27 mouse cellular contexts compared by ENCODE assay signal in genomic region chrX:99246704-99247103, GRCm38 (mm10).
DNase-seq lines count a peak whose midpoint lies in the region; ATAC-seq and TF ChIP-seq lines count a peak whose summit lies in the region.
"Had no signal": no experiment of that assay in that cellular context is flagged by ENCODE, and none has a peak within 500 bp of the region (broad histone marks: within the 10 kb centered on the region; RNA-seq: fewer than 3 reads in every experiment).

No protein-coding gene starts in this region.

- ATAC-seq in liver, postnatal 0 days, result no peak
- ATAC-seq: forebrain, embryonic 14.5 days; inflammation-experienced regulatory T-cells, adult 6 months; Patski had no signal

- no peak overlapping the region for H3K9ac ChIP-seq in liver, postnatal 0 days (replicated peaks)
- H3K9ac ChIP-seq: embryonic facial prominence, embryonic 12.5 days; heart, embryonic 13.5 days; hindbrain, embryonic 14.5 days; limb, embryonic 13.5 days; stomach, embryonic 15.5 days had no signal

- no peaks in the 10 kb centered on the region for H3K27me3 ChIP-seq in cerebellum, adult 2 months (ENCODE audit: control insufficient read depth, insufficient read depth, low read length)
- H3K27me3 ChIP-seq in liver, postnatal 0 days (ENCODE audit: insufficient read depth, low read length), result peaks cover 7% of the 10 kb centered on the region; the same call in 1 of the 2 replicates

- no peak overlapping the region for H3K4me2 ChIP-seq in liver, postnatal 0 days (ENCODE audit: low read depth, low read length)
- H3K4me2 ChIP-seq: embryonic facial prominence, embryonic 12.5 days; heart, embryonic 13.5 days; hindbrain, embryonic 14.5 days; limb, embryonic 13.5 days; liver, embryonic 11.5 days; midbrain, embryonic 11.5 days; stomach, embryonic 15.5 days had no signal

- TF ChIP-seq CTCF in cerebellum, adult 2 months (IDR thresholded peaks at IDR 0.05; ENCODE audit: borderline replicate concordance, insufficient read depth, low read depth, low read length), result no peak
- TF ChIP-seq CTCF in liver, postnatal 0 days (IDR thresholded peaks at IDR 0.05; ENCODE audit: low read depth), result no peak

- 8% methylated on average over 2 of the region's 2 CpGs for WGBS in cerebellum, adult 2 months
- 64% methylated on average over 2 of the region's 2 CpGs for WGBS in liver, postnatal 0 days (ENCODE audit: insufficient replicate concordance)

- DNase-seq in left cerebral cortex, postnatal 4 days, result peak; percentile 30
- DNase-seq in left cerebral cortex, adult 8-10 months (ENCODE audit: low spot score in 2 of 2), result no peak
- peak; percentile 40 to 42 for DNase-seq in cerebellum, adult 2 months
- DNase-seq in cerebellum, postnatal 14 days, result peak; percentile 54 to 55
- no peak for DNase-seq in retina, embryonic 14.5 days (ENCODE audit: low spot score)
- DNase-seq in liver, postnatal 0 days, result no peak
- DNase-seq in thymus, adult 18-20 months, result no peak
- DNase-seq: adrenal gland, postnatal 25 days; gastrocnemius, postnatal 25 days; heart, postnatal 10 days; kidney, adult 11 months; kidney, postnatal 14 days; layer of hippocampus, adult 9-11 months; lung, postnatal 36 days; retina, postnatal 1 day; right cerebral cortex, postnatal 14 days; thymus, postnatal 25 days had no signal

- no peak for TF ChIP-seq EP300 in liver, postnatal 0 days (IDR thresholded peaks at IDR 0.05; ENCODE audit: low read depth)

- no peak overlapping the region for H3K27ac ChIP-seq in cerebellum, adult 2 months (ENCODE audit: insufficient read depth, low read length)
- H3K27ac ChIP-seq in liver, postnatal 0 days (ENCODE audit: low read depth), result no peak overlapping the region
- H3K27ac ChIP-seq: embryonic facial prominence, embryonic 12.5 days; heart, embryonic 13.5 days; hindbrain, embryonic 14.5 days; limb, embryonic 13.5 days; stomach, embryonic 15.5 days had no signal

- TF ChIP-seq POLR2A in cerebellum, adult 2 months (IDR thresholded peaks at IDR 0.05; ENCODE audit: borderline replicate concordance, insufficient read depth, low read length), result no peak

- H3K4me3 ChIP-seq in cerebellum, adult 2 months (replicated peaks; ENCODE audit: insufficient read depth, low read depth, low read length), result no peak overlapping the region
- H3K4me3 ChIP-seq in liver, postnatal 0 days (ENCODE audit: low read depth, low read length), result no peak overlapping the region
- H3K4me3 ChIP-seq: embryonic facial prominence, embryonic 12.5 days; heart, embryonic 13.5 days; limb, embryonic 13.5 days; stomach, embryonic 15.5 days had no signal

- intact Hi-C loops in left cerebral cortex, postnatal 4 days (cut with DNase I), result no loop called here

- H3K36me3 ChIP-seq in liver, postnatal 0 days (replicated peaks; ENCODE audit: insufficient read depth, low read length), result no peaks in the 10 kb centered on the region
- H3K36me3 ChIP-seq: embryonic facial prominence, embryonic 12.5 days; heart, embryonic 13.5 days; limb, embryonic 13.5 days; stomach, embryonic 15.5 days had no signal

- no peaks in the 10 kb centered on the region for H3K9me3 ChIP-seq in liver, postnatal 0 days (ENCODE audit: low read length)
- H3K9me3 ChIP-seq: embryonic facial prominence, embryonic 12.5 days; heart, embryonic 13.5 days; limb, embryonic 13.5 days; stomach, embryonic 15.5 days had no signal

- peaks cover 18% of the 10 kb centered on the region for H3K4me1 ChIP-seq in cerebellum, adult 2 months (ENCODE audit: control insufficient read depth, insufficient read depth, low read length)
- no peaks in the 10 kb centered on the region for H3K4me1 ChIP-seq in liver, postnatal 0 days (ENCODE audit: insufficient read depth)
- H3K4me1 ChIP-seq: stomach, embryonic 15.5 days had no signal

Comparison
In these comparisons a context has a peak if more than half of its experiments do, and no peak if none do; other contexts are left out.
1. DNase-seq: peak in left cerebral cortex, postnatal 4 days (single experiment), cerebellum, adult 2 months (2 of 2) and cerebellum, postnatal 14 days (2 of 2); none in left cerebral cortex, adult 8-10 months (0 of 2), retina, embryonic 14.5 days (single experiment), liver, postnatal 0 days (single experiment) and thymus, adult 18-20 months (0 of 2).